Mouse (Mus musculus): ENCODE measurements around the gene Dpp6. TPM values are rescaled to one million over a fixed set of nuclear protein-coding genes. Genes with fewer than 3 reads are reported as not detected.

Gene Dpp6
- 9.1 and 10.4 TPM in 2 replicates for polyA plus RNA-seq (2012; rRNA removed)

GRCm38 (mm10) chr5:26816975-26817941 lies at the start of gene Dpp6:
TSS of gene Dpp6 (plus strand) at chr5:26817203.

GRCm38 (mm10) chr5:27501338-27501737 lies 684.3 kb downstream of the Dpp6 start, which contains the start of gene Speer4b:
TSS of gene Speer4b (minus strand) at chr5:27501438.

Measured in central nervous system, embryonic 11.5 days (tissue).